Mouse (Mus musculus): ENCODE measurements at regions not wholly inside any gene's neighbourhood (a gene's known extent, or its start where the extent isn't known, plus 50 kb on each side); places are given as distances from the start of the nearest gene placed in this dataset.
"Not testable (repeated sequence)": the region's sequence is repeated elsewhere in the genome, so short reads cannot be mapped to it uniquely, and the experiment has no call there.

GRCm38 (mm10) chr17:83997778-83998177 is 150.0 kb upstream of the Haao start:
- peak; percentile 53 to 66 for DNase-seq (ENCODE audit: low spot score in 2 of 2)

- no peak for DNase-seq (ENCODE audit: low spot score in 2 of 2)
These were observed 145.3 kb upstream of the Haao start for GRCm38 (mm10) chr17:83993028-83993427.

DNA sequence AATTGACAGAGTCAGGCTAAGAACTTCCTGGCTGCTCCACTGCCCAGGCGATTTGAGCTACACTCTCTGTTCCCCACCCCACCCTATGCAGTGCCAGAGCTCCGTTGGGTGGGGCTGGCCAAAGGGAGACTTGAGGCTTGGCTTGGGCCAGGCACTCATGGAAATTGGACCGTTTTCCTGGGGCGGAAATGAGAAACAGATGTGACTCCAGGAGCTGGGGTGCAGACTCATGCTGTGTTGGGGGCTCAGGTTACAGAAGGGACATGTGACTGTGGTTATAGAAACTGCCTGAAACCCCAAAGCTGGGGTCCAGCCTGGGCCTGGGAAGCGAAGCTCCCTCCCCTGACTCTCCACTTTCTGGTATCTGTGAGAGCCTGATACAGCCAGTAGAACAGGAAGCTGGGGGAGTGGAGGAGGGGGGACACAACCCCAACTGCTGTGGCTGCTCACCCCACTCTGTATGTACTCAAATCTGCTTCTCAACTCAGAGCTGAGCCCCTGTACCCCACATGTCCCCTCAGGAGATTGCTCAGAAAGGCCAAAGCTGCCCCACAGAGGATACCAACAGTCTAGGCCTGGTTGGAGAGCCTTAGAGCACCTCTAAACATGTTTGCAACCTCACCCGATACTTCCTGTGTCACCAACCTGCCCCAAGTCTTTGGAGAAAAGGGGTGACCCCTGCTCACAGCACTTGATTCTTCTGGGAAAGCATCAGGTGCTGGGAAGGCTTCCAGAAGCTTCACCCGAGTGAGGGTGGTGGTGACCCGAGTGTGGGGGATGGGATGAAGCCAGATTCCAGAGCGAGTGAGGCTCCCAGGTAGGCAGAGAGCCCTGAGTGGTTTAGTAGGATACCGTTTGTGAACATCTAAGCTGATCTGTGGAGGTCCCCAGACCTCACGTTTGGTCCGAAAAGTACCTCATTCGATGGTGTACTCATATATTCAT is 142.9 kb upstream of the Haao start:
- DNase-seq (ENCODE audit: low spot score in 2 of 2) = no peak

GRCm38 (mm10) chr17:83988897-83989296 is 141.1 kb upstream of the Haao start:
- no peak for DNase-seq (ENCODE audit: low spot score in 2 of 2)

GRCm38 (mm10) chr17:83988165-83988564 is 140.4 kb upstream of the Haao start:
- DNase-seq (ENCODE audit: low spot score in 2 of 2) = no peak

DNA sequence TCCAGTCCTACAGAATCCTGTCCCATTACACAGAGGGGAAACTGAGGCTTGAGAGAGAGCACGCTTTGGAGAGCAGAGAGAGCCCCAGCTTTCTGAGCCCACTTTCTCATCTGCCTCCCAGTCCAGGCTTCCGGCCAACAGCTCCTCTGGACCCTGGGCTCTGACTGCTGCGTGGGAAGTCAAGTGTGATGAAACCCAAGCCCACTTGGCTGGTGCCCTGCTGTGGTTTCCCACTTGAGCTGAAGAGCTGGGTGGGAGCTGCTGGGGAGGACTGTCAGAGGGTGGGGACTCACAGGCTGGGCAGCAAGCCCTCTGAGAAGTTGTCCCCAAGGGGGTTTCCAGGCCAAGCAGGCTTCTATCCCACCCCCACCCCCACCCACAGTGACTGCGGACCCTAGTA is 139.9 kb upstream of the Haao start:
- DNase-seq (ENCODE audit: low spot score in 2 of 2) = no peak

DNA sequence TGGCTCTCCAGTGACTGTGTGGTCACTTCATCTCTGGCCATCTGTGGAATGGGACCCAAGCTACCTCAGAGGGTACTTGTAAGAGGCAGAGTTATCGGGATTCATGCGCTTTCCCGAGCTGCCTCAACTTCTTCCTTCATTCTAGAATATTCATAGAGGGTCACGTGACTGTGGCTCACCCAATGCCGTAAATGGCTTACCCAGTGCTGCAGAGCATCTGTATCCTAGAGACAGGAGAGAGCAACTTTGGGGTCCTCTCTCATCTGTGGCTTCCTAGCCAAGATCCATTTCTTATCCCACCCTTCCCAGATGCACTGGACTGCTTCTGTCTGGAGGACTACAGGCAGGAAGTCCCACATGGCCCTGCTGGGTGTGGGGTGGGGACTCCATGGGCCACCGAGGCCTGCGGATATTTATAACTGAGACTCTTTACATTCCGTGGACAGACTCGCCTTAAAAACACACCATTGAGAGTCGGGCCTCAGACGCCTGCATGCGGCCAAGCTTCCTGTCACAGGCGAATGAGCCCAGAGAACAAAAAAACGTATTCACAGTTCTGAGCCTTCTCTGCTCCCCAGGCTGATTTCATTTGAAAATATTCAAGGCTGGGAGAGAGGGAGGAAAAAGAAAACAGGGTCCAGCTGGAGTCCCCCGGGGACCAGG is 138.3 kb upstream of the Haao start:
- no peak for DNase-seq (ENCODE audit: low spot score in 2 of 2)

DNA sequence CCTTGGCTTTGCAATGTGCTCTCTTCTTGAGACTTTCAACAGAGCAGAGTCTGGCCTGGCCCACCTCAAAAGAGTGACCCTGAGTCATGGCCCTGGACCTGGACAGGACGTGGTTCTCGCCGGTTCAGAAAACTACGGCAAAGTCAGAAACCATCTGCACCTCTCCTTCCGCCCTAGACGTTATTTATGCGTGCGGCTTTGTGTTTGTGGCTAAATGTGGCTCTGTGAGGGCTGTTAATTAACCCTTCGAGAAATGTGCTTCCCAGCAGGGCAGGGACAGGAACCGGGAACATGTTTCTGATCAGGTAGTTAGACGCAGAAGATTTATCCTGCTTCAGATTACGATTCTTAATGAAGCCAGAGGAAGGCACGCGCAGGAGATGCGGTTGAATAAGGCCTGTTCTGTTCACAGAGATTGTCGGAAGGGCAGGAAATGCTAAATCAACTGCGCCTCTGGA is 137.6 kb upstream of the Haao start:
- DNase-seq (ENCODE audit: low spot score in 2 of 2) = no peak

DNA sequence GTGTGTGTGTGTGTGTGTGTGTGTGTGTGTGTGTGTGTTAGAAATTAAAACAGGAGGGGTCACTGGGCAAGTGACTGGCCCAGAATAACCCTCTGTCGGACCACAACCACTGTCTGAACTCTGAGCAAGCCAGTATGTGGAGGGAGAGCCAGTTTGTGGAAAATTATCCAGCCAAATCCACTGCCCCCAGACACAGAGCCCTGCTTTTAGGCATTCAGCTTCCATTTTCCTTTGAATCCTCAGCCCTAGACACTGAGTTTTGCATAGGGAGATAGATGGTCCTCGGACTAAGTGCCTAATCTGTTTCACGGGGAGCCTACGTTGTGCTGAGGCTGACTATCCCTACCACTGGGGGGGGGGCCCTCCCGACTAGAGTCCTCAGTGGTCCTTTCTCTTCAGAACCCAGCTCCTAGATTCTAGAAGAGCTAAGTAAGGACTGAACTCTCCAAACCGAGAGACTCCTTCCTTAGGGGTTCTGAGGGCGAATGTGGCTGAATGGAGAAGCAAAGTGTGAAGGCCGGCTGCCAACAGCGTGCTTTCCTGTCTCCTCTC is 136.2 kb upstream of the Haao start:
- DNase-seq (ENCODE audit: low spot score in 2 of 2) = no peak

- no peak for DNase-seq (ENCODE audit: low spot score in 2 of 2)
These were observed 135.5 kb upstream of the Haao start for GRCm38 (mm10) chr17:83983070-83983836.

DNA sequence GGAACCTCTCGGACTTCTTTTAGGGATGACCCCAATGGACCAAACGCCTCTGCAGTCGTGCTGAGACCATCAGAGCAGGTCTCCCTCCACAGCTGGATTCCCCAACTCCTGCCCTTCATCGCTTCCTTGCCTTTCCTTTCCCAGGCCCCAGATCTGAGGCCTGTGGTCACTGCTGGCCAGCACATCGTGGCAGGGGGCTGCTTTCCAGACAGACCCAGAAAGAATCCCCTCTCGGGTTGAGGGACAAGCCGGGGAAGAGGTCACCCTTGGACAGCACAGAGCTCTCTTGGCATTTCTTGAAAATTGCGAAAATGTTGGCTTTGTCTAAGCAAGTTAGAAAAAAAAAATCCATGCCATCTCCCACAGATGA is 134.9 kb upstream of the Haao start:
- no peak for DNase-seq (ENCODE audit: low spot score in 2 of 2)

DNA sequence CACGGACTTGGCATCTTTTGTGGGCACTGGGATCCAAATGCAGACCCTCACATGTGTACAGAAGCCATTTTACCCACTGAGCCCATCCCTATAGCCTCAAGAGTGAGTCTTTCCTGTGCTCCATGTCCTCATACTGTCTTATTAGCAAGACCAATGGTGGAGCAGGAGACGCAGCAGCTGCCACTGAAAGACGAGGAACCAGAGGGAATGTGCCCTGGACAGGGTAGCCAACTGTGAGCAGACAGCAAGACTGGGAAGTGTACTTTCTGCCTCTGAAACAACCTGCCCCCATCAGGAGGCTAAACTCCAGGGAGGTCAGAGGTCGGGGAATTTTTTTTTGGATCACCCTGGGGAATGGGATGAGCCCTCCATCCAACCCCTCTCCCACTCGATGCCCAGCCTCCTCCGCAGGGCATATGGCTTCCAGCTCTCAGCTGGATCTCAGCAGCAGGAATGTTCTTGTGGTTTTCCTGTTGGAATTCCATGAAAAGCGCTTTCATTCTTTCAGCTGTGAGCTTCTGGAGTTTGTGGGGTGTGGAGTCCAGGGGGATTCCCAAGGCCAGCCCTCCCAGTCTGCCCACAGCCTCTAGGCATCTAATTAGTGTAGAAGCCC is 131.2 kb upstream of the Haao start:
- DNase-seq (ENCODE audit: low spot score in 2 of 2) = no peak

GRCm38 (mm10) chr17:83977725-83978124 is 130.0 kb upstream of the Haao start:
- DNase-seq (ENCODE audit: low spot score in 2 of 2) = no peak

GRCm38 (mm10) chr17:83975813-83976212 is 128.1 kb upstream of the Haao start:
- no peak for DNase-seq (ENCODE audit: low spot score in 2 of 2)

- no peak for DNase-seq (ENCODE audit: low spot score in 2 of 2)
These were observed 125.9 kb upstream of the Haao start for GRCm38 (mm10) chr17:83973461-83974350.

- DNase-seq (ENCODE audit: low spot score in 2 of 2) = no peak
These were observed 125.1 kb upstream of the Haao start for GRCm38 (mm10) chr17:83972874-83973273.

DNA sequence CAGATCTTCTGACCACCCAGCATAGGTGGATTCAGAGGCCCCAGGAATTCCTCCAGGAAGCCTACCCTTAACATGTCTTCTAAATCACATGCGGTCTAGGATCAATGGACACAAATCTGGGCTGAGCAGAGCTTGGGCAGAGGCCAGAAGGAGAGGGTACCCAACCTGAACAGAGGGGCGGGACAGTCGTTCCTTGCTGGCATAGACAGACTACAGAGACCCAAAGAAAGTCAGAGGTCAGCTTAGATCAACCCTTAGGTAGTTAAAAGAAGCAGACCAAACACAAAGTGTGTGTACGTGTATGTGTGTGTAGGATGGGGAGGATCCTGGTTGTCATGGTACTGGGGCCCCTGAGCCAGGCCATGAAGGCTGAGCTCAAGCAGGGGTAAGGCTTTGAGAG is 124.7 kb upstream of the Haao start:
- no peak for DNase-seq (ENCODE audit: low spot score in 2 of 2)

DNA sequence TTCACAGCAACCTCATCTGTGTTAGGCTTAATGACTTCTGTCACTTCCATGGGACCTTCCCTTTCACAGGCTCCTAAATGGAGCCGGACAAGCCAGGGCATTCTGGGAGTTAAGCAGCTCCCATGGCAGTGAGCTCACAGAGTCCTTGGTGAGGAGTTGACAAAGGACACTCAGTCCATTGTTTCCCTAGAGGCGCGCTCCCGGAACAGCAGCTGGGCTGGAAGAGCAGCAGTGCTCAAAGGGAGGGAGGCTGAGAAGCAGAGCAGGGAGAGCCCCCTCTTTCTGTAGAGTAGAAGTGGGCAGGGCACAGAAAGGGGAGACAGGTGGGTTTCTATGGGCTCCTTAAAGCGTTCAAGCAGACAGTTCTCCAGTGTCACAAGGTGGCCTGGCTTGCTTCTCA is 124.3 kb upstream of the Haao start:
- DNase-seq (ENCODE audit: low spot score in 2 of 2) = peak; percentile 44 to 50

DNA sequence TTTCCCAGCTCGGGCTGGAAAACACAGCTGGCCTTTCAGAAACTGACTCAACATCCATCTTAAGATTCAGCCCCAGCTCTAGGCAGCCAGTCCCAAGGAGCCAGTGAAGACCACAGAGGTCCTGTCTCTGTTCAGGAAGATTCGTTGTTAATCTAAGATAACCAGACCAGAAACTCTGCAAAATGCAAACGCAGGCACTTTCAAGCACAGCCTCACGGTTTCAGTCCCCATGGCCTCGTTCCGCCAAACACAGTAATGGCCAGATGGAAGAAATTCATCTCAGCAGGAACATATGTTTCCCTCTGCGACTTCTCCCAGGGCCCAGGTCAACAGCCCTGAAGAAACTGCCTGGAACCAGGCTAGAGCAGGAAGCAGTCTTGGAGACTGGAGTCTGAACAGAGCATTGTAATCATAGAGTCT is 121.7 kb upstream of the Haao start:
- no peak for DNase-seq (ENCODE audit: low spot score in 2 of 2)

GRCm38 (mm10) chr17:83968124-83968523 is 120.4 kb upstream of the Haao start:
- not testable (repeated sequence) for DNase-seq (ENCODE audit: low spot score in 2 of 2)

Measured in layer of hippocampus, adult 8-10 months (tissue).